Mouse (Mus musculus): ENCODE data around the gene Errfi1. TPM values are rescaled to one million over a fixed set of nuclear protein-coding genes. Genes with fewer than 3 reads are reported as not detected.

The Errfi1 gene
- polyA plus RNA-seq, 1 experiment, result 17.2 TPM

DNA sequence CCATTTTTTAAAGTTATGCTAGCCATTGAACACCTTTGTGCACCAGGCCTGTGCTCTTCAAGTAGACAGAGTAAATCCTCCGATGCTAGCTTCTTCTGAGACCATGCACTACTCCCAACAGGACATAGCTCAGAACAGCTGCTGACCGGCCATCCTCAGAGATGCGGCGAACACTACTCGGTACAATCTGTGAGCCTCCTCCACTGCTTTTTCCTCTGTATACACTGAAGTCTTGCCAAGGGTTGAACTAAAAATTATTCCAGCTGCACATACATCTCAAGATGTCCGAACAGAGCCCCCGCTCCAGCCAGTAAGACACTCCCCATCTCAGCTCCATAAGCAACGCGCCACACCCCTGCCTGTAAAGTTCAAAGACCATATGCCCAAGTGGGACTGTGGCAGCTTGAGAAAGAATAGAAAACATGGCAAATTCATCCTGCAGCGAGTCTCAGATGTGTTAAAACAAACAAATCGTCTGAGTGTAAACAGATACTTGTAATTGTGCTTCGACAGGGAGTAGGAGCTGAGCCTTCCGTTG lies 37.2 kb upstream of the Errfi1 start:
- Histone ChIP-seq H3K36me3 (ENCODE audit: control insufficient read depth, insufficient read depth, low read length) (no peaks in the 10 kb centered on the region), H3K27me3 (ENCODE audit: control insufficient read depth, insufficient read depth, low read length) (no peaks in the 10 kb centered on the region), H3K4me1 (replicated peaks; ENCODE audit: control insufficient read depth, insufficient read depth, low read length) (no peaks in the 10 kb centered on the region), H3K27ac (ENCODE audit: control insufficient read depth, insufficient read depth, low read length) (no peak overlapping the region), H3K4me3 (ENCODE audit: control insufficient read depth, insufficient read depth, low read length) (no peak overlapping the region)
- no peak for DNase-seq
- TF ChIP-seq CTCF (IDR thresholded peaks at IDR 0.05; ENCODE audit: borderline replicate concordance, control insufficient read depth, extremely low read depth, insufficient read depth, low read length, poor library complexity) (no peak), POLR2A (IDR thresholded peaks at IDR 0.05; ENCODE audit: control insufficient read depth, extremely low read depth, insufficient read depth, low read length, poor library complexity) (no peak)
- 89% methylated on average over 13 of the region's 13 CpGs for WGBS

GRCm38 (mm10) chr4:150819126-150819910 lies 34.4 kb upstream of the Errfi1 start:
- peaks cover 4% of the 10 kb centered on the region; the same call in 1 of the 2 replicates for H3K4me1 ChIP-seq (replicated peaks; ENCODE audit: control insufficient read depth, insufficient read depth, low read length)
- no peak overlapping the region for H3K4me3 ChIP-seq (ENCODE audit: control insufficient read depth, insufficient read depth, low read length)
- WGBS, result 91% methylated on average over 12 of the region's 12 CpGs
- no peak overlapping the region for H3K27ac ChIP-seq (ENCODE audit: control insufficient read depth, insufficient read depth, low read length)
- no peaks in the 10 kb centered on the region for H3K36me3 ChIP-seq (ENCODE audit: control insufficient read depth, insufficient read depth, low read length)
- no peaks in the 10 kb centered on the region for H3K27me3 ChIP-seq (ENCODE audit: control insufficient read depth, insufficient read depth, low read length)
- DNase-seq, result no peak
- TF ChIP-seq CTCF (IDR thresholded peaks at IDR 0.05; ENCODE audit: borderline replicate concordance, control insufficient read depth, extremely low read depth, insufficient read depth, low read length, poor library complexity), result no peak
- no peak for TF ChIP-seq POLR2A (IDR thresholded peaks at IDR 0.05; ENCODE audit: control insufficient read depth, extremely low read depth, insufficient read depth, low read length, poor library complexity)

DNA sequence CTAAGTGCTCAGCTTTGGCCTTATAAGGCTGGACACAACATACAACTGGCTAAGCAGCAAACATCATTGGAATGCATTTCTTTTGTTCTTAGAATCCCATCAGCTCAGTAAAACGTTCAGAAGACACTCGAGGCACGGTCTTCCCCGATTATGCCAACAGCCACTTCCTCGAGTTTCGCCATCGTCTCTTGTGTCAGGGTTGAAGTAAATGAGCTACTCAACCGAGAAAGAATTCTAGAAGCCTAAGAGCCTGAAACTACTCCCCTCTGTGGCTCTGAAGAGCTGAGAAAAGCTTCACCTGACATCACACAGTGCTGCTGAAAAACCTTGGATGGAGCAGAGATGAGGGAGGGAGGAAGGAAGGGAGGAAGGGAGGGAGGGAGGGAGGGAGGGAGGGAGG lies 32.3 kb upstream of the Errfi1 start:
- Histone ChIP-seq H3K27me3 (ENCODE audit: control insufficient read depth, insufficient read depth, low read length) (no peaks in the 10 kb centered on the region), H3K27ac (ENCODE audit: control insufficient read depth, insufficient read depth, low read length) (no peak overlapping the region), H3K4me3 (ENCODE audit: control insufficient read depth, insufficient read depth, low read length) (no peak overlapping the region), H3K36me3 (ENCODE audit: control insufficient read depth, insufficient read depth, low read length) (no peaks in the 10 kb centered on the region), H3K4me1 (replicated peaks; ENCODE audit: control insufficient read depth, insufficient read depth, low read length) (peaks cover 4% of the 10 kb centered on the region; the same call in 1 of the 2 replicates)
- TF ChIP-seq POLR2A (IDR thresholded peaks at IDR 0.05; ENCODE audit: control insufficient read depth, extremely low read depth, insufficient read depth, low read length, poor library complexity) (no peak), CTCF (IDR thresholded peaks at IDR 0.05; ENCODE audit: borderline replicate concordance, control insufficient read depth, extremely low read depth, insufficient read depth, low read length, poor library complexity) (no peak)
- 87% methylated on average over 8 of the region's 8 CpGs for WGBS
- no peak for DNase-seq

DNA sequence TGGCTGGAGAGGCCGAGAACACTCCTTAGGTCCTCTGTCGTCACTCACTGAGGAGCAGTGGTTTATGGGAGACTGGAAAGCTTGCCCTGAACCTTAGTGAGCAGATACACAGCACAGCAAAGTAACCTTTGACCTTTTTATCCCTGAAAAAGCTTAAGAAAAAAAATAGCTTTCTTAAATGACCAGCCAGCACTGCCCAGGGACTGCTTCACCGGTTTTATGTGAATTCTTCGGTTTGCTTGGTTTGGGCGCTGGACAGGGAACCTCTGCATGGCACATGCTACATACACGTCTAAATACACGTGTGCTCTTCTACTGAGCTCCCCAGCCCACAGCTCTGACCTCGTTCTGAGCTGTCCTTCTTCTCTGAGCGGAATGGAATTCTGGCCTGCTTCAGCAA lies 31.1 kb upstream of the Errfi1 start:
- H3K36me3 ChIP-seq (ENCODE audit: control insufficient read depth, insufficient read depth, low read length), result no peaks in the 10 kb centered on the region
- no peak for DNase-seq
- no peak overlapping the region for H3K27ac ChIP-seq (ENCODE audit: control insufficient read depth, insufficient read depth, low read length)
- TF ChIP-seq POLR2A (IDR thresholded peaks at IDR 0.05; ENCODE audit: control insufficient read depth, extremely low read depth, insufficient read depth, low read length, poor library complexity) (no peak), CTCF (IDR thresholded peaks at IDR 0.05; ENCODE audit: borderline replicate concordance, control insufficient read depth, extremely low read depth, insufficient read depth, low read length, poor library complexity) (no peak)
- H3K4me1 ChIP-seq (replicated peaks; ENCODE audit: control insufficient read depth, insufficient read depth, low read length), result peaks cover 4% of the 10 kb centered on the region; the same call in 1 of the 2 replicates
- H3K4me3 ChIP-seq (ENCODE audit: control insufficient read depth, insufficient read depth, low read length), result no peak overlapping the region
- WGBS, result 95% methylated on average over 9 of the region's 9 CpGs
- H3K27me3 ChIP-seq (ENCODE audit: control insufficient read depth, insufficient read depth, low read length), result no peaks in the 10 kb centered on the region

- DNase-seq, result no peak
- H3K4me1 ChIP-seq (replicated peaks; ENCODE audit: control insufficient read depth, insufficient read depth, low read length), result peaks cover 4% of the 10 kb centered on the region; the same call in 1 of the 2 replicates
- H3K27ac ChIP-seq (ENCODE audit: control insufficient read depth, insufficient read depth, low read length), result no peak overlapping the region
- no peak overlapping the region for H3K4me3 ChIP-seq (ENCODE audit: control insufficient read depth, insufficient read depth, low read length)
- H3K36me3 ChIP-seq (ENCODE audit: control insufficient read depth, insufficient read depth, low read length), result no peaks in the 10 kb centered on the region
- no peak for TF ChIP-seq CTCF (IDR thresholded peaks at IDR 0.05; ENCODE audit: borderline replicate concordance, control insufficient read depth, extremely low read depth, insufficient read depth, low read length, poor library complexity)
- no peak for TF ChIP-seq POLR2A (IDR thresholded peaks at IDR 0.05; ENCODE audit: control insufficient read depth, extremely low read depth, insufficient read depth, low read length, poor library complexity)
- 50% methylated on average over 24 of the region's 24 CpGs for WGBS
- no peaks in the 10 kb centered on the region for H3K27me3 ChIP-seq (ENCODE audit: control insufficient read depth, insufficient read depth, low read length)
Observed at GRCm38 (mm10) chr4:150823614-150824480, 29.9 kb upstream of the Errfi1 start.

DNA sequence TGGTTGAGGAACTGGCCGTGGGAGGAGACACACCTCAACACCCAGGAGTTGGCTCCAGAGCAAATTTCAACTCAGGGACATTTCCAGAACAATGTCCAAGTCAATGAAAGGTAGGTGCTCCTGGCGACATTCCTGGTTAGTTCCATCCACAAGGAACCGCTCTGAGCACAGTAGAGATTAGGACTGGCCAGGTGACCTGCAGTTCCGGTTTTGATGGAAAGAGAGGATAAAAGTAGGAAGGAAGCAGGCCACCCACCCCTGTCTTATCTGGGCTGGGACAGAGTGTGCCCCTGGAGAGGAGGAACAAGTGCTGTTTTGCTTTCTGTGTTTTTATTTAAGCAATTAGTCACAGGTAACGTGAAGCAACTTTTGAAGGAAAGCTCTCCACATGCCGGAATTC lies 28.8 kb upstream of the Errfi1 start:
- Histone ChIP-seq H3K27ac (ENCODE audit: control insufficient read depth, insufficient read depth, low read length) (no peak overlapping the region), H3K36me3 (ENCODE audit: control insufficient read depth, insufficient read depth, low read length) (no peaks in the 10 kb centered on the region), H3K4me1 (replicated peaks; ENCODE audit: control insufficient read depth, insufficient read depth, low read length) (peaks cover 4% of the 10 kb centered on the region; the same call in 1 of the 2 replicates), H3K4me3 (ENCODE audit: control insufficient read depth, insufficient read depth, low read length) (no peak overlapping the region), H3K27me3 (ENCODE audit: control insufficient read depth, insufficient read depth, low read length) (no peaks in the 10 kb centered on the region)
- no peak for DNase-seq
- 69% methylated on average over 6 of the region's 6 CpGs for WGBS
- TF ChIP-seq CTCF (IDR thresholded peaks at IDR 0.05; ENCODE audit: borderline replicate concordance, control insufficient read depth, extremely low read depth, insufficient read depth, low read length, poor library complexity) (no peak), POLR2A (IDR thresholded peaks at IDR 0.05; ENCODE audit: control insufficient read depth, extremely low read depth, insufficient read depth, low read length, poor library complexity) (no peak)
